Mouse (Mus musculus): ENCODE data around the gene 4930579F01Rik. TPM values are rescaled to one million over a fixed set of nuclear protein-coding genes. Genes with fewer than 3 reads are reported as not detected.

4930579F01Rik gene
- not detected in 2 replicates for polyA plus RNA-seq (2012; rRNA removed)

DNA sequence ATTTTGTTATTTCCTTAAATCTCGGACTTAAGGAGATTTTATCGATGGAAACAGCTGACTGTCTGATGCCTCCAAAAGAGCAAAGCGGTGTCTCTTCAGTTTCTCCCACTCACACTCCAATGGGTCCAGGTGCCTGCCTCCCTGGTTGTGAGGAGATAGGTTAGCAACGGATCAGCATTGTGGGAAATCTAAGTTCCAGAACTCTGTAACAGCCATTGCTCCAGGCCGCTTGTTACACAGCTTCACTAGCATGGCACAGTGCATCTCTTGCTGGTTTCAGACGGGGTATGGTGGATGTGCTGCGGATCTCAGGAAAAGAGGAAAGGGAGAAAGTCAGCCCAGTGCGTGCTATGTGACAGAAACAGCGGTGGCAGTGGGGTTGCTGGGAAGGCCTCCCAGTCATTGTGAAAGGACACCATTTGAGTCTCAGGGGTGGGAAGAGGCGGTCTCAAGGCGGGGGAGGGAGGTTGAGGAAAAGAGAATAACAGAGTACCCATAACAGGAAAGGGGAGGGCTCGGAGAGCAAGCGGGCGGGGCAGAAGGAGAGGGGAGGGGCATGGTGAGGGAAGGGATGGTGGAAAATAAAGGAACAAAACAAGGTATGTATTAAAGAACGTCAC is at the start of gene 4930579F01Rik:
Gene 4930579F01Rik (minus strand): TSS at position 143 of the 620 bp plus-strand sequence.

DNA sequence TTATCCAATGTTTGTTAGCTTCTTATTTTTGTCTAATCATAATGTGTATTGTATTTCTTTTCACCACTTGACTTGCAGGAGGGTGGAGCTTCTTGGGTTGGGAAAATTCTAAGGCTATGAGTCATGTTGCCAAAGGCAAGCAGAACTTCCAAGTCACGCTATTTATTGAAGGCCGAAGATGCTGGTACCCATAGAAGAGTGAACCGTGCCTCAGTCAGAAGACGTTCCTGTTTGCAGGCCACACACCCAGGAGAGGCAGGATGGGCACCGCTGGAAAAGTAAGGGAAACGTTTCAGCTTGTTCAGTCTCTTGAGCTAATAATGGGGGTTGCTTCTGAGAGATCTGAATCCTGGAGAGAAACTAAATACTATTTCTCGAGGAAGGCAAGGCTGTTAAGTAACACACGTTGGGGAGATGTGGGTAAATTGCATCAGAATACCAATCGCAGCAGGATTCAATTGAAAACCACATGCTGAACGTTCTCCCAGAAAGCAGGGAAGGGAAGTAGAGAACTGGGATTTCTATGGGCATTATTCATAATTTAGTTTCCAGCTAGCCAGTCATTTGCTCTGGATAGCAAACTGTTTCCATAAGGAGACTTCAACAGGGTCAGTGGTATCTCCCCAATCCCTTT is 24.1 kb upstream of the 4930579F01Rik start, which contains the start of gene Adh7:
Gene Adh7 (plus strand): TSS at position 130 of the 634 bp plus-strand sequence.

DNA sequence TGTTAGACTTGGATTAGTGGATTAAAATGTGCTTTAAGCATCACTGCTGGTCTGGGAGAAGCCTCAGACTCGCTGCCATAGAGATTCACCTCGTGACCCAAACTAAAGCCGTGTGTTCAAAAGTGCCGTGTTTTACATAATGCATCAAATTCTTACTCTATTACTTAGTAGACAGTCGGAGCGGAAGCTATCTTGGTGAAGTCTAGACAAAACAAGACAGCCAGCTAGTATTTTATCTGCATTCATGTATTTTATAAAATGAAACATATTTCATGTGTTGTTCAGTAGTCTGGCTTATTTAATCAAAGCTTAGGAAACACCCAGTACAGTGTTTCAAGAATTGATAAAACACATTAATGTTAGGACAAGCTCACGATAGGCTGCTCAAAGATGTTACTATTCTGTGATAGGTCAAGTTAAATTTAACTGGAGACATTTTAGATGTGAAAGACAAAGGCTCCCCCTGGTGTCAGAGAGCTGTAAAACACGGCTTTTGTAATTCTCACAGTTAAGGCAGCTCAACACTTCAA is 48.9 kb downstream of the 4930579F01Rik start, which contains the start of gene Mttp:
Gene Mttp (minus strand): TSS at position 327 of the 530 bp plus-strand sequence.

DNA sequence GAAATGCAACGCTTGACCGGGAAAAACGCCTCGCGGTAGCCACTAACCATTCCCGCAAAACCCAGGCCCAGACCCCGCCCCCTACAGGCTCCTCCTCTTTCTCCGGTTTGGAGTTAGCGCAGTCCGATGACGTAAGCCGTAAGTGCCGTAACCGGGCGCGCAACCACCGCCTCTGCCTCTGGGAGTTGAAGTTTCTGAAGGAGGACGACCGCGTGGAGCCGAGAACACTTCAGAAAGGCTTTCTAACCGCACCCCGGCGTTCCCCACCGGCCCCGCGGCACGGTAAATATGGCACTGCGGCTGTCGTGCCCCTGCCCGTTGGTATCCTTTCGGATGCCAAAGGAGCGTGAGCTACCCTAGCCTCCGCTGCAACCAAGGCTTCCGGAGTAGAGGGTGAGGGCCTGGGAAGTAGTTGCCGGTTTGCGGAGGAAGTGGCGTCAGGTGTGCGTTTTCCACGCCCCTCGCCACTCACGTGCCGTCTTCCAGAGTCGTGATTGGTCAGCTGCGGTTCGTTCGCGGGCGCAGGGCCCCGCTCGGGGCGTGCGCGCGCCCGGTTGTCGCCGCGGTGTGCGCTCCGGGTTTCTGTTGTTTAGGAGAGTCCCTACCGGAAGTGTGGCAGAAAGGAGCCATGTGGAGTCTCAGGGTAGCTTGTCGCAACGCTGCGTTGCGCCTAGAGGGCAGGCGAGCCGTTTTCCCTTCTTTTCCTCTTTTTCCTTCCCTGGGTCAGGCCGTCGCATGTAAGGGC is 50.1 kb downstream of the 4930579F01Rik start, which contains the start of gene Trmt10a:
Gene Trmt10a (plus strand): TSS at position 134 of the 745 bp plus-strand sequence.

Other genes with a start within 250 kb of the 4930579F01Rik start
- gene Dapp1, start 212.3 kb downstream of the 4930579F01Rik start, polyA plus RNA-seq (2012; rRNA removed): 4.7 and 4.9 TPM in 2 replicates
- 2.2 and 3.4 TPM in 2 replicates for gene 1110002E22Rik, start 128.8 kb downstream of the 4930579F01Rik start, polyA plus RNA-seq (2012; rRNA removed)
- not detected in 2 replicates for gene Gm5105, start 126.4 kb downstream of the 4930579F01Rik start, polyA plus RNA-seq (2012; rRNA removed)
- 1.1 and 1.3 TPM in 2 replicates for gene Trmt10a, start 50.4 kb downstream of the 4930579F01Rik start, polyA plus RNA-seq (2012; rRNA removed)
- gene Mttp, start 48.9 kb downstream of the 4930579F01Rik start, polyA plus RNA-seq (2012; rRNA removed): 1.4 and 1.6 TPM in 2 replicates
- gene Adh7, start 23.9 kb upstream of the 4930579F01Rik start, polyA plus RNA-seq (2012; rRNA removed): 0.44 and 0.70 TPM in 2 replicates
- 288 and 361 TPM in 2 replicates for gene Adh1, start 67.2 kb upstream of the 4930579F01Rik start, polyA plus RNA-seq (2012; rRNA removed)
- gene Adh6a, start 119.5 kb upstream of the 4930579F01Rik start, polyA plus RNA-seq (2012; rRNA removed): not detected in 2 replicates
- 0.07 TPM in 1 of 2 replicates, not detected in the other for gene Adh6b, start 147.9 kb upstream of the 4930579F01Rik start, polyA plus RNA-seq (2012; rRNA removed)
- not detected in 2 replicates for gene Adh4, start 221.6 kb upstream of the 4930579F01Rik start, polyA plus RNA-seq (2012; rRNA removed)
- 29.5 and 34.4 TPM in 2 replicates for gene Adh5, start 249.3 kb upstream of the 4930579F01Rik start, polyA plus RNA-seq (2012; rRNA removed)